ENCODE assay signal across 27 mouse cellular contexts in genomic region chr8:92872063-92872759, GRCm38 (mm10). TPM values are rescaled to one million over a fixed set of nuclear protein-coding genes. Genes with fewer than 3 reads are reported as not detected.
DNase-seq lines count a peak whose midpoint lies in the region; ATAC-seq lines count a peak whose summit lies in the region.
"Had no signal": no experiment of that assay in that cellular context is flagged by ENCODE, and none has a peak within 500 bp of the region (broad histone marks: within the 10 kb centered on the region; RNA-seq: fewer than 3 reads in every experiment).

No protein-coding gene starts in this region.

- H3K4me2 ChIP-seq in embryonic facial prominence, embryonic 14.5 days (ENCODE audit: low read depth, low read length) = no peak overlapping the region
- no peak overlapping the region for H3K4me2 ChIP-seq in neural tube, embryonic 13.5 days
- no peak overlapping the region for H3K4me2 ChIP-seq in neural tube, embryonic 15.5 days
- H3K4me2 ChIP-seq: embryonic facial prominence, embryonic 15.5 days; hindbrain, embryonic 12.5 days; limb, embryonic 12.5 days; liver, embryonic 15.5 days; lung, embryonic 14.5 days; midbrain, embryonic 11.5 days had no signal

- H3K27me3 ChIP-seq in embryonic facial prominence, embryonic 14.5 days (replicated peaks; ENCODE audit: control insufficient read depth, insufficient read depth, low read length) = no peaks in the 10 kb centered on the region
- H3K27me3 ChIP-seq in embryonic facial prominence, embryonic 10.5 days (replicated peaks; ENCODE audit: low read depth, poor library complexity, severe bottlenecking) = no peaks in the 10 kb centered on the region
- no peaks in the 10 kb centered on the region; the same call in none of the 2 replicates for H3K27me3 ChIP-seq in neural tube, embryonic 13.5 days
- no peaks in the 10 kb centered on the region for H3K27me3 ChIP-seq in neural tube, embryonic 15.5 days (replicated peaks)
- H3K27me3 ChIP-seq: CH12.LX; embryonic facial prominence, embryonic 15.5 days; hindbrain, embryonic 12.5 days; limb, embryonic 12.5 days; liver, embryonic 15.5 days had no signal

- no peak overlapping the region for H3K4me3 ChIP-seq in embryonic facial prominence, embryonic 14.5 days (ENCODE audit: low read depth, low read length)
- H3K4me3 ChIP-seq in embryonic facial prominence, embryonic 10.5 days = no peak overlapping the region
- no peak overlapping the region for H3K4me3 ChIP-seq in neural tube, embryonic 13.5 days
- H3K4me3 ChIP-seq in neural tube, embryonic 15.5 days (replicated peaks) = no peak overlapping the region
- H3K4me3 ChIP-seq: embryonic facial prominence, embryonic 15.5 days; hindbrain, embryonic 12.5 days; limb, embryonic 12.5 days; liver, embryonic 15.5 days had no signal

- 50% methylated on average over 10 of the region's 10 CpGs for WGBS in embryonic facial prominence, embryonic 14.5 days
- WGBS in embryonic facial prominence, embryonic 10.5 days = 52% methylated on average over 10 of the region's 10 CpGs
- WGBS in neural tube, embryonic 13.5 days = 35% methylated on average over 10 of the region's 10 CpGs
- WGBS in neural tube, embryonic 15.5 days = 35% methylated on average over 10 of the region's 10 CpGs

- no peak for DNase-seq in embryonic facial prominence, embryonic 14.5 days (ENCODE audit: low spot score)
- DNase-seq in embryonic facial prominence, embryonic 10.5 days (ENCODE audit: low spot score) = no peak
- no peak for DNase-seq in frontal cortex, postnatal 14 days (ENCODE audit: low spot score in 2 of 2)
- DNase-seq in neural tube, embryonic 10.5 days (ENCODE audit: extremely low spot score, low spot score) = no peak
- DNase-seq in thymus, postnatal 10 days (ENCODE audit: low spot score in 2 of 2) = no peak
- DNase-seq: adrenal gland, adult 8-10 months; cerebellum, adult 11 months; cerebellum, adult 9-10 months; kidney, adult 11 months; kidney, postnatal 14 days; layer of hippocampus, adult 9-11 months; lung, embryonic 14.5 days; lung, postnatal 14 days; right cerebral cortex, postnatal 14 days had no signal

- H3K9me3 ChIP-seq in embryonic facial prominence, embryonic 14.5 days (ENCODE audit: control insufficient read depth, low read length) = no peaks in the 10 kb centered on the region
- no peaks in the 10 kb centered on the region for H3K9me3 ChIP-seq in embryonic facial prominence, embryonic 10.5 days
- H3K9me3 ChIP-seq in neural tube, embryonic 13.5 days = no peaks in the 10 kb centered on the region
- H3K9me3 ChIP-seq in neural tube, embryonic 15.5 days (replicated peaks) = no peaks in the 10 kb centered on the region
- H3K9me3 ChIP-seq: embryonic facial prominence, embryonic 15.5 days; hindbrain, embryonic 12.5 days; limb, embryonic 12.5 days; liver, embryonic 15.5 days had no signal

- no peaks in the 10 kb centered on the region for H3K36me3 ChIP-seq in embryonic facial prominence, embryonic 14.5 days (ENCODE audit: control insufficient read depth, insufficient read depth, low read length)
- H3K36me3 ChIP-seq in embryonic facial prominence, embryonic 10.5 days (replicated peaks) = no peaks in the 10 kb centered on the region
- H3K36me3 ChIP-seq in neural tube, embryonic 13.5 days = no peaks in the 10 kb centered on the region
- no peaks in the 10 kb centered on the region for H3K36me3 ChIP-seq in neural tube, embryonic 15.5 days
- H3K36me3 ChIP-seq: embryonic facial prominence, embryonic 15.5 days; hindbrain, embryonic 12.5 days; limb, embryonic 12.5 days; liver, embryonic 15.5 days had no signal

- H3K27ac ChIP-seq in embryonic facial prominence, embryonic 14.5 days (replicated peaks; ENCODE audit: low read depth, low read length) = no peak overlapping the region
- no peak overlapping the region for H3K27ac ChIP-seq in embryonic facial prominence, embryonic 10.5 days (replicated peaks)
- peak overlapping the region; percentile 74 for H3K27ac ChIP-seq in neural tube, embryonic 13.5 days (replicated peaks)
- 0 out of 2 replicates have a peak overlapping the region, but pooled peaks have one; percentile 14 for H3K27ac ChIP-seq in neural tube, embryonic 15.5 days (replicated peaks)
- H3K27ac ChIP-seq: embryonic facial prominence, embryonic 15.5 days; hindbrain, embryonic 12.5 days; limb, embryonic 12.5 days; liver, embryonic 15.5 days had no signal

- ATAC-seq in embryonic facial prominence, embryonic 14.5 days (ENCODE audit: low read depth) = peak; percentile 50; the same call in 1 of the 2 replicates
- peak; percentile 44; the same call in 1 of the 2 replicates for ATAC-seq in frontal cortex, adult (ENCODE audit: low TSS enrichment)
- ATAC-seq in neural tube, embryonic 13.5 days (ENCODE audit: low read depth) = peak; percentile 45; the same call in 1 of the 2 replicates
- ATAC-seq in neural tube, embryonic 15.5 days (ENCODE audit: low FRiP score) = no peak
- ATAC-seq: inflammation-experienced regulatory T-cells, adult 6 months had no signal

- H3K9ac ChIP-seq in embryonic facial prominence, embryonic 14.5 days (ENCODE audit: low read depth, low read length) = no peak overlapping the region
- H3K9ac ChIP-seq in neural tube, embryonic 13.5 days = no peak overlapping the region
- H3K9ac ChIP-seq in neural tube, embryonic 15.5 days (replicated peaks) = no peak overlapping the region
- H3K9ac ChIP-seq: embryonic facial prominence, embryonic 15.5 days; hindbrain, embryonic 12.5 days; limb, embryonic 12.5 days; liver, embryonic 15.5 days; lung, embryonic 14.5 days had no signal

- no peaks in the 10 kb centered on the region for H3K4me1 ChIP-seq in embryonic facial prominence, embryonic 14.5 days (ENCODE audit: control insufficient read depth, insufficient read depth, low read length)
- H3K4me1 ChIP-seq in embryonic facial prominence, embryonic 10.5 days = peaks cover 9% of the 10 kb centered on the region
- peaks cover 35% of the 10 kb centered on the region for H3K4me1 ChIP-seq in neural tube, embryonic 13.5 days (replicated peaks)
- H3K4me1 ChIP-seq in neural tube, embryonic 15.5 days = peaks cover 31% of the 10 kb centered on the region
- H3K4me1 ChIP-seq: embryonic facial prominence, embryonic 15.5 days; liver, embryonic 15.5 days had no signal

RNA-seq across cellular contexts. Expression of gene Lpcat2, which starts 17.1 kb away (rescaled TPM):
- polyA plus RNA-seq in embryonic facial prominence, embryonic 14.5 days (2014; fragmentation: Nextera tagmentation; extraction: Ambion mirVana) = 10.2 and 14.1 TPM in 2 replicates
- 3.1 and 4.3 TPM in 2 replicates for polyA plus RNA-seq in embryonic facial prominence, embryonic 10.5 days (2016; fragmentation: Nextera tagmentation; extraction: Ambion mirVana)
- polyA plus RNA-seq in neural tube, embryonic 13.5 days (2015; fragmentation: Nextera tagmentation; extraction: Ambion mirVana) = 11.3 and 13.9 TPM in 2 replicates
- polyA plus RNA-seq in neural tube, embryonic 15.5 days (2015; fragmentation: Nextera tagmentation; extraction: Ambion mirVana) = 12.9 and 13.1 TPM in 2 replicates

RNA-seq across cellular contexts. Expression of gene Capns2, which starts 29.0 kb away (rescaled TPM):
- polyA plus RNA-seq in embryonic facial prominence, embryonic 14.5 days (2014; fragmentation: Nextera tagmentation; extraction: Ambion mirVana) = 17.6 and 17.9 TPM in 2 replicates
- 0.25 TPM in 1 of 2 replicates, not detected in the other for polyA plus RNA-seq in embryonic facial prominence, embryonic 10.5 days (2016; fragmentation: Nextera tagmentation; extraction: Ambion mirVana)
- 0.27 and 0.91 TPM in 2 replicates for polyA plus RNA-seq in neural tube, embryonic 13.5 days (2015; fragmentation: Nextera tagmentation; extraction: Ambion mirVana)
- 0.46 and 0.60 TPM in 2 replicates for polyA plus RNA-seq in neural tube, embryonic 15.5 days (2015; fragmentation: Nextera tagmentation; extraction: Ambion mirVana)
- polyA plus RNA-seq: C2C12; inflammation-experienced regulatory T-cells, adult 6 months; liver, adult 2 months; small intestine, adult 2 months had no signal

RNA-seq across cellular contexts. Expression of gene Mmp2, which starts 45.1 kb away (rescaled TPM):
- polyA plus RNA-seq in embryonic facial prominence, embryonic 14.5 days (2014; fragmentation: Nextera tagmentation; extraction: Ambion mirVana) = 330 and 352 TPM in 2 replicates
- polyA plus RNA-seq in embryonic facial prominence, embryonic 10.5 days (2016; fragmentation: Nextera tagmentation; extraction: Ambion mirVana) = 103 and 120 TPM in 2 replicates
- 42.9 and 52.8 TPM in 2 replicates for polyA plus RNA-seq in neural tube, embryonic 13.5 days (2015; fragmentation: Nextera tagmentation; extraction: Ambion mirVana)
- polyA plus RNA-seq in neural tube, embryonic 15.5 days (2015; fragmentation: Nextera tagmentation; extraction: Ambion mirVana) = 34.0 and 48.7 TPM in 2 replicates
- polyA plus RNA-seq: inflammation-experienced regulatory T-cells, adult 6 months had no signal

Comparison
In these comparisons a context has a peak if more than half of its experiments do, and no peak if none do; other contexts are left out.
1. H3K27ac ChIP-seq: peak in neural tube, embryonic 13.5 days (single experiment) and neural tube, embryonic 15.5 days (single experiment); none in embryonic facial prominence, embryonic 14.5 days (single experiment) and embryonic facial prominence, embryonic 10.5 days (single experiment).